Mouse (Mus musculus): ENCODE measurements at regions not wholly inside any gene's neighbourhood (a gene's known extent, or its start where the extent isn't known, plus 50 kb on each side); places are given as distances from the start of the nearest gene placed in this dataset.

- TF ChIP-seq MYOG (IDR thresholded peaks at IDR 0.05; ENCODE audit: control insufficient read depth, extremely low read depth, insufficient read length): no peak
- TF ChIP-seq CTCF (IDR thresholded peaks at IDR 0.05; ENCODE audit: control insufficient read depth, insufficient read depth, insufficient read length): no peak
- TF ChIP-seq USF1 (IDR thresholded peaks at IDR 0.05; ENCODE audit: low read depth): no peak
- no peak for TF ChIP-seq MAX (IDR thresholded peaks at IDR 0.05)
- no peak for TF ChIP-seq CEBPB (IDR thresholded peaks at IDR 0.05; ENCODE audit: low read depth)
- TF ChIP-seq MYOD1 (IDR thresholded peaks at IDR 0.05; ENCODE audit: control insufficient read depth, insufficient read length, low read depth): no peak
Measured at GRCm38 (mm10) chr10:120526991-120527390, 50.7 kb upstream of the Hmga2 start.
